Mouse (Mus musculus): Measurements from ENCODE around the gene Tapt1.

Gene Tapt1

DNA sequence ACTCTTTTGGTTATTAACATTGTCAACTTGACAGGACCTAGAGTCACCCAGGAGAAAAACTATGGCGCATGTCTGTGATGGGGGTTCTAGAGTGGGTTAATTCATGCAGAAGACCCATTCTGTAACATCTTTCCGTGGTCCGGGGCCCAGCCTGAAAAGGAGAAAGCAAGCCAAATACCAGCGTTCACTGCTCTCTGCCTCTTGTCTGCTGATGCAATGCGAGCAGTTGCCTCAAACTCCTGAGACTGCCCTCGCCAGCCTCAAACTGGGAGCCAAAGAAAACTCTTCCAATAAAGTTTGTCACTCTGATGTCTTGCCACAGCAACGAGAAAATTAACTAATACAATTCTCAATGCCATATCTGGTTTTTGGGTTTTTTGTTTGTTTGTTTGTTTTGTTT is 8.2 kb upstream of the Tapt1 start:
- DNase-seq (ENCODE audit: low read depth, low spot score): no peak

DNA sequence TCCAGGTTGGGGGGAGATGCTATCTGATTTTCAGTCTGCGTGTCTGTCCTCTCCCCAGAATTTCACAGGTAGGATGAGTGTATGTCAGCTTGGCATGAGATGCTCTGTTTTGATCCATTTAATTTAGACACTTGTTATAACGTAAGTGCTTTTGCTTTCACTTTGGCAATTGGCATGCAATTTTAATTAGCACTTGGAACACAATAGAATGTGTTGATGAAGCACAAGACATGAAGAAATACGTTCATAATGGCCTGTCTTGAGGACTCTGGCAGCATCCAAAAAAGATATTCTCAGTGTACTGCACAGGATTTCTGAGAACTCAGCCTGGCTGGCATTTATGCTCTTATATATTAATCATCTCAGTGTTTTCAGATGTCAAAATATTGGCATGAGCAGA is 7.5 kb upstream of the Tapt1 start:
- no peak for DNase-seq (ENCODE audit: low read depth, low spot score)

DNA sequence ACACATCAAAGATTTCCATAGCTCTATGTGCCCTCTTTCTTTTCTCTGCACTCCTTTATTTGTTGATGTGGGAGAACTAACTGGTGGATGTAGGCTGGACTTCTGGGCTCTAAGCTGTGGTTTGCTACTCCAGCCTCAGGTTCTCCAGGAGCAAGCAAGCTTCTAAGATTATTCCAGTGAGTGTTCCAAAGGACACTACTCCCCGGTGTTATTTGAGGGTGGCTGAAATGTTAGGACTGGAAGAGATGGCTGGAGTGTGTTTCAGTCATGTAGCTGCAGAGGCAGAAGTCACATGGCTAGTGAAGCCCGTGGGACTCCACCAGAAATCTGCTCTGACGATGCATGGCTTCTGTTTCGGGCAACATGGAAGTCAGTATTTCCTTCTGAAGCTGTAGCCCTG is 2.3 kb upstream of the Tapt1 start:
- DNase-seq (ENCODE audit: low read depth, low spot score): no peak

DNA sequence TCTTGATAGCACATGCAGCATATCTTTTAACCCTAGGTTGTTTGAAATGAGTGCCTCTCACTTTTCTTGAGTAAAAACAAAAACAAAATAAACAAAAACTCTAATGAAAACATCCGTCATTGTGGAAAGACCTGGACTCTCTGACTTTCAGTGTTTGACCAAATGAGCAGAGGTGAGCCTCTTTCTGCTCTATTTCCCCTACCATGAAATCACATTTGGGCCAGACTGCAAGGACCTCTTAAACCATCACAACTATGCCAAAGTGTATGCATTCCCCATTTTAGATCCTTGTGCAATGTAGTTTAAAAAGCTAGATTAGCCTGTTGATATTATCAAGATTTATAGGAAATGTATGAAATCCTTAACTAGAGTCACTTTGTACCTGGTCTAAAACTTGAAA is 1.9 kb upstream of the Tapt1 start:
- no peak for DNase-seq (ENCODE audit: low read depth, low spot score)

DNA sequence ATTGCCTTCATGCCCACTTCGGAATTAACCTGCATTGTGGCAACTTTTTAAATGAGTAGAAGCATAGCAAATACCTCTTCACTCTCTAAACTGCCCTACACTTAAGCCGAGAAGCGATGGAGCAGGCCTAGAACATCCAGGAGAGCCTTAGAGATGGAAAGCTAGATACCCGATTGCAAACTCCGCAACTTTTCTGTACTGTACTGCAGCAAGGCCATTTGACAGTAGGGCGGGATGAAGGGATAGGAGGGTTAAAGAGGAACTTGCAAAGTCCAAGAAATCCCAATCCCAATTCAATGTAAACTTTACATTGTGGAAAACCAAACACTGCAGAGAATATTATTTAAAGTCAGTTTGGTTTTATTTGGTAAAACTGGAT is 1.0 kb upstream of the Tapt1 start:
- DNase-seq (ENCODE audit: low read depth, low spot score): no peak

DNA sequence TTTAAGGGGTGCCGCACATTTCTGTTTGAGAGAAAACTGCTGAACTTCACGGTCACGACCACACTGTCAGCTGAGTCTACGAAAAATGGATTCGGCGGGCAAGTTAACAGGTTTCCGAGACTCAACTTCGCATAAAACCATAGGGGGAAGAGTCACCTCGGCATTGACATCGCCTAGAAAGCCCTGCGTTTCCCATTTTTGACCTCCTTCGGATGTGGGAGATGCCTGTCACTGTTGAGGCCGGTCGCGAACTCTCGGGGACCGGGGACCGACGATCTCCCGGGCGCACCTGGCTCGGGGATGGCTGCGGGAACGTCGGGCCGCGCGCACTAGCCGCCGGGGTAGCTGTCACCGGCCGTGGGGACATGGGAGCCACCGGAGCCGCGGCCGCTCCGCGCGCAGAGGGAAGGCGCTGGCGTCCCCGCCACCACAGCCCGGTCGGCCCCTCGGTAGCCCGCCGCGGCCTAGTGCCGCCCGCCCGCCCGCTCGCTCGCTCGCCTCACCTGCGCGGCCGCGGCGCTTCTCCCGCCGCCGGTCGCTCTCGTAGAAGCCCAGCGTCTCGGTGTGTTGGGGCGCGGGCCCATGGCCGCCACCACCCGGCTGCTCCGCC is 410 bp downstream of the Tapt1 start:
- DNase-seq (ENCODE audit: low read depth, low spot score): peak; percentile 37

DNA sequence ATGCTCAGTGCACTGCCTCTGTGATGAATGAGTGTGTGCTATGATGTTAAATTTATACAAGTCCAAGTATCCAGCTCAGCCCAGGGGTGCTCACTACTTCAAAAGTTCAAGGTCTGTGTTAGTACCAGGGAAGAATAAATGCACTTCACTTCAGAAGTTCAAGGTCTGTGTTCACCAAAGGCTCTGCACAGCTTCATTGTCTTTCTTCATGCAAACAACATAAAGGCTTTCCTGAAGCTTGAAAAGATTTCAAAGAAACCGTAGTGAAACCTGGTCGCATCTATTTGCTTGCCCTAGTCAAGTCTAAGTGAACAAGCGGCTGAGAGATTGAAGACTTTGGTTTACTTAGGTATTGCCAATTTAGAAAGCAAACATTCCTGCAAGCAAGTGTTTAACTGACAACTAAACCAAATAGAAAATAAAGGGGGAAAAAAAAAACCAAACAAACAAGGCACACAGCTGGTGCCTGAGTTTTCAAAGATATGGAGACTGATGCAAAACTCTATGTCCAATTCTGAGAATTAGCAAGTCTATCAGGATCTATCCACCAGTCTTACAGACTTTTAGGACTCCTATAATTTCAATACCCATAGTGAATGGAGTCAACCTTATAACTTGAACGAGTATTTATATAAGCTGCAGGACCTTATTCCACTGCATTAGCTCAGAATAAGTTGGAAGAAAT is 1.4 kb downstream of the Tapt1 start:
- DNase-seq (ENCODE audit: low read depth, low spot score): peak; percentile 30

DNA sequence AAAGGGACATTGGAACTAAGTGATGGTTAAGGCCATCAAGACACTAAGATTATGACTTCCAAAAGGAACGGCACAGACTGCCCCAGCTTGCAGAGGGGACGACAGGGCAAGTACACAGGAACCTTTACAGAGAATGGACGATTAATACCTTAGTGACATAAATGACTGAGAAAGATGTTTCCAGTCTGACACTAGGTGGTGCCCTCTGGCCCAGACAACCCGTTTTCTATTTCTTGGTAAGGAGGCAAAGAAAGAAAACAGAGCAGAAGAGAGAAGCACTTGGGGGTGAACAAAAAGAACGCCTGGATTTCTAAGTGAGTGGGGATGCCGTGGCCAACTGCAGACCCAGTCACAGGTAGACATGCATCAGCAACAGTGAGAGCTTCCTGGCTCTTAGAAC is 2.2 kb downstream of the Tapt1 start:
- DNase-seq (ENCODE audit: low read depth, low spot score): peak; percentile 46

DNA sequence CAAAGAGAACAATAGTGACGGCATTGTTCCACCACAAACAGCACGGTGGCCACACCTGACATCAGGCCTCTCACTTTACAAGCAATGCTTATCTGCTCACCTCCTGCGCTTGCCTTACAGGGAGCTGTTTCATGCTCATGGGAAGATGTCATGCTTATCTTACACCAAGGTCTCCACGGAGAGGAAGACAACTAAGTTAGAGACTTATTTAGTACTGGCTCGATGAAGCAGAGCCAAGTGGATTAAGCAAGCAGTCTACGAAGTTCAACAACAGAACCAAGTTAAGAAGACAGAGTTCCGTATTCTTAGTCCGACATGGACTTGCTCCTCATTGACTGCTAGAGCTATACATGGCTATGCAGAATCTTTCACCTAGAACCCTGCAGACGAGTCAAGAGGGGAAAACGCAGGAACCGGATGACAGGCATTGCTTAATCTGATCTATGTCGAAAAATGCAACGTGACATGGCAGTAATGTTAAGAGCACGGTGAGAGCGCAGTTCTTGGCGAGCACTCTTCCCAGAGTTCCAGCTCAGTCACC is 3.0 kb downstream of the Tapt1 start:
- peak; percentile 34 for DNase-seq (ENCODE audit: low read depth, low spot score)

DNA sequence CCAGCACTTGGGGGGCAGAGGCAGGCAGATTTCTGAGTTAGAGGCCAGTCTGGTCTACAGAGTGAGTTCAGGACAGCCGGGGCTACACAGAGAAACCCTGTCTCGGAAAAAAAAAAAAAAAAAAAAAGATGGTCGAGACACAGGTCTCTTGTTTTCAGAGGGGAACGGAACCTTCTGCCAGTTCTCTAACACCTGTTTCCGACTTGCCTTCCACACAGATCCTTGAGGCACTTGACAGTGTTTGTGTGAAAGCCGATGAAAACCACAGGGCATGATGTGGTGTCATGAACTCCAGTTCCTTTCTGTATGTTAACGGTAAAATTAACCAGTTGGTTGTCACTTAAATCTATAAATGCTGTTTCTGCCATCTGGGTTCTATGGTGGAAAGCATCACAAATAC is 6.0 kb downstream of the Tapt1 start:
- DNase-seq (ENCODE audit: low read depth, low spot score): no peak

DNA sequence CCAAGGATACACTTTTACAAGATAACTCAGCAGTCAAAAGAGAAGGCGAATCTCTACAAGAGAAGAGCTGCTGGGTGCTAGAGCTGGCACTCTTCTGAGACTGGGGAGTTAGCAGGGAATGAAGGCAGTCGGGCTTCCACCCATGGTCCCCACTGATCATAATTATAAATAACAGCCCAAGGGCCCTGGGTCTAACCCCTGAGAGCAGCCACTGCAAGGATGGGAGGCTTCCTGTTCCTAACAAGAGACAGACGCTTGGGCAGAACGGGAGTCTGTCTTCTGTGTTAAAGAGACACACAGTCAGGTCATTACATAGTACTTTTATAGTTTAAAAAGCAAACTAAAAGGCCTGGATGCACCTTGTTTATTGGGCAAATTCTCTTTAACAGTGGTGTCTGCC is 6.6 kb downstream of the Tapt1 start:
- DNase-seq (ENCODE audit: low read depth, low spot score): no peak

DNA sequence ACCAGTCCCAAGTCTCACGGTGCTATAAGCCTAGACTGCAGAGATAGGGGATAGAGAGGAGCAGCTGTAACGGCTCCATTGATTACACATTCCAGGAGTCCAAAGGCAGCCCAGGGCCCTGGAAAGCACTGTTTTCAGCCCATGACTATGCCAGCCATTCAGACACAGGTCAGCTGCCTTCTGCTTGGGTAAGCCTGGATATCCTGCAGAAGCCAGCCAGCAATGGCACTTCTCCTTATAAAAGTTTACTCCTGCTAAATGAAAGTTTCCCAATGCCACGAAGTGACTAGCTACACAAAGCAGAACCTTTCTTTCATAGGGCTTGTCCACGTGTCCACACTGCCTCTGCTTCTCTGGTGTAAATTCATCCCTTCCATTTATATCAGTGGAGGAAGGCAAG is 7.9 kb downstream of the Tapt1 start:
- no peak for DNase-seq (ENCODE audit: low read depth, low spot score)

DNA sequence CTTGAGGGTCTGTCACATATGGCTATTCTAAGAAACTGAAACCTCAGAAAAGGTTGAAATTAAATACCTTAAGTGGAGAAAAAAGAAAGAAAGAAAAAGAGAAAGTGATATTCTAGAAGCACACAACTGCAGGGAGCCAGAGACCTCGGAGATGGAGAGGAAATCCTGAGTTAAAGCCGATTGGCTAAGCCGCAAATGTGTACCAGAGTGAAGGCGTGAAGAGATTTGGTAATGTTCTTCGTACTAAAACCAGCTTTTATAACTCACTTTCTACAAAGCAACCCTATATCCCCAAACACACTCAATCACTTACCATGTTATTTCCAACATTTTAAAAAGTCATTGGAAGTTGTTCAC is 8.8 kb downstream of the Tapt1 start:
- DNase-seq (ENCODE audit: low read depth, low spot score): no peak

DNA sequence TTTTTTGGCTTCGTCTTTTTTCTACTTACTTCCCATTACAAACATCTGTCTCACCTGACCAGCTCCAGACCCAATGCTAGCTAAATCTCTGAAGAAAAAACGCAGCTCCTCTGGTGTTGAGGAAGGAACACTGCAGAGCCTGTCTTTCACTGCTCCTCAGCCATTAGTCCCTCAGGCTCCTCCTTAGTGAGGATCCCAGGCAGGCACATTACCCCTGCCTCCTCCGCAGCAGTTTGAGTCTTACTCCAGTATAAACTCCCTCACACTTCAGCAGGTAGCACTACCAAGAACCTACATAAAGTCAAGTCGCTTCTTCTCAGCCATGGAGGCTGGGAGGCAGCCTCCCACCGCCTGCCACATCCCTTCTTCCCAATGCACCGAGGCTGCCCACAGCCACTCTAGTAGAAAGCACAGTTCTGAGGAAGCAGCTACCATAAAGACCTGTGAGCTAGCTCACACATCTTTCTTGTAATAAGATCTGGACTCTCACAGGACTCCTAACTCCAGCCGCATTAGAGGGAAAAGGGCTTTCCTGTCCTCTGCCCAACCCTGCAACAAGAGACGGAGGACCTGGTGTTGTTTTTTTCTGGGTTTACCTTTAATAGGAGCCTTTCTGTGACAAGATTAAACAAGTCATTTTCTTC is 9.3 kb downstream of the Tapt1 start:
- DNase-seq (ENCODE audit: low read depth, low spot score): no peak

DNA sequence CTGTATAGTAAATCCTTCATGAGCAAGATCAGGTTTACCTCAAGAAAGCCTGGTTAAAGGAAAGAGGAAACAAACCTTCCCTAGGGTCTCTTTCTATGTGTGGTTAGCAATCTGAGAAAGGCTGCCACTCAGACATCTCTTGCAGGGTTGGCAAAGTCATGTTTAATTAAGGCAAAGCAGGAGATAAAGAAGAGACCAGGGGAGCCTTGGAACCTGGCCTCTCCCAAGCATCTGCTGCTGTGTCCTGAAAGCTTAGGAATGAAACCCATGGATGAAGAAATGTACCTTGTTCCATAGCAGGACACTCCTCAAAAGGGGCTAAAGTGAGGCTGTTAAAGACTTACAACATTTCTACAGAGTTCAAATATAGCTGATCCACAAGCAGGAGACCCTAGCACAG is 11.3 kb downstream of the Tapt1 start:
- DNase-seq (ENCODE audit: low read depth, low spot score): no peak

DNA sequence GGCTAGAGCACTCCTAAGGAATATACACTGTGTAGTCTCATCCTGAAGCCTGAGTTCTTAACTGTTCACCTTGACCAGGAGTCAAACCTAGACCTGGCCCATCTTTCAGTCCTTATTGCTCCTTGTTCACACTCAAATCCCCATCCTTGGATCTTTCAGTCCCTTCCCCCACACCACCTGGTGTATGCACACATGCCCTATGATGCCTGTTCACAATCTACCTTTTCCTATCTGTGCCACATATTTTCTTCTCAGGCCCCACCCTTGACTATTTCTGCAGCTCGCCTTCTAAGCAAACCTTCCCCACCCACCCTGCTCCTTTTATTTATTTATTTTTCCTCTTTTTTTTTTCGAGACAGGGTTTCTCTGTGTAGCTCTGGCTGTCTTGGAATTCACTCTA is 12.4 kb downstream of the Tapt1 start:
- DNase-seq (ENCODE audit: low read depth, low spot score): no peak

DNA sequence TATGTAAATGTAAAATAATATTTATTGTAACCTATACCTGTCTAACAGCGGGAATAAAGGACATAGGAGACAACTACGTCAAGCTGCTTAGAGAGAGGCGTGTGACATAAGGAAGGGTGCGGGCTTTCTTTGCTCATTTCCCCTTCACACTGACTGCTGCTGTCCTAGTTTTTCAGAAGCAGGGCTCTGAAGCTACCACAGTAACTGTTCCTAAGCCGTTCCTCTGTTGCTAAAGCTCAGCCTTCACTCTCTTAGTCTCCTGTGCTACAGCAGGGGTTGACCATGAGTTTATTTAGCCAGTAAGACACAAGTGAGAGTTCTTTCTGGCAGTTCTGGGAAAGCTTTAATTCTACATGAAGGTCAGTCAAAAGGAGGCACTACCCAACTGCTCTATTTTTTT is 13.0 kb downstream of the Tapt1 start:
- no peak for DNase-seq (ENCODE audit: low read depth, low spot score)

DNA sequence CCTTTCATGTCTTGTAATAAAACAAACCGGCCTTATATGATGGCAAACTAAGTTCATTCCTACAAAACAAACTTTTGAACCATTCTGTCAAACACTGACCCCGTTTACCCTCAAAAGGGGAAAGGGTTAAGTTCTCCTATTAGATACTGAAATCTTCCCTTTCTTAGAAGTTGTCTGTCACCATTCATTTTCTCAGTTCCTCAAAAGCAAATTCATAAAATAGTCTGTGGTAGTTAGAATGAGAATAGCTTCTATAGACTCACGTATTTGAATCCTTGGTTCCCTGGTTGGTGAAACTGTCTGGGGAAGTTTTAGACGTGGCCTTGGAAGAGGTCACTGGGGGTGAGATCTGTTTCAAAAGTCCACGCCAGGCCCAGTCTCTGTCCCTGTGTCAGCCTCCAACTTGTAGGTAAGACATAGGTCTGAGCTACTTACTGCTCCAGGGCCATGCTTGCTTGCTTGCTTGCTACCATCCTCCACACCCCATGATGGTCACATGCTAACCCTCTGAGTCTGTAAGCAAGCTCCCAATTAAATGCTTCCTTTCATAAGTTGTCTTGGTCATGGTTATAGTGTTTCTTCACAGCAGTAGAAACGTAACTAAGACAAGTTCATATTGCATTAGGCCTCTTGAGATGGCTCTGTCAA is 14.5 kb downstream of the Tapt1 start:
- DNase-seq (ENCODE audit: low read depth, low spot score): no peak

DNA sequence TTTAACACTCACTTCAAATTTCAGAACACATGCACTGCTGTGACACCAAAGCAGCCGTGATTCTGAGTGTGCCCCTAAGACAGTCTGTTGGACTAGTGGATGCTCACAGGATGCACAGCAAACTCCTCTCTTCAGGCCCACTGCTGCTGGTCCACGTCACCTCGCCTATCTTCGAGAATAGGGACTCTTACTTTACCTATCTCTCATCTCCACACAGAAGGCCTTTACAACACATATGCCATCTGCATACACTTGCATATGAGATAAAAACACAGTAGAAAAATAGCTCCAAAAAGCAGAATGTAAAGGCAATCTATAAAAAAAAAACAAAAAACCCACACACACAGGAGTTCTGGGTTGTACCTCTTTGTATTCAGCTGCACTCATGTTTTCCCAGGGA is 19.1 kb downstream of the Tapt1 start:
- DNase-seq (ENCODE audit: low read depth, low spot score): no peak

DNA sequence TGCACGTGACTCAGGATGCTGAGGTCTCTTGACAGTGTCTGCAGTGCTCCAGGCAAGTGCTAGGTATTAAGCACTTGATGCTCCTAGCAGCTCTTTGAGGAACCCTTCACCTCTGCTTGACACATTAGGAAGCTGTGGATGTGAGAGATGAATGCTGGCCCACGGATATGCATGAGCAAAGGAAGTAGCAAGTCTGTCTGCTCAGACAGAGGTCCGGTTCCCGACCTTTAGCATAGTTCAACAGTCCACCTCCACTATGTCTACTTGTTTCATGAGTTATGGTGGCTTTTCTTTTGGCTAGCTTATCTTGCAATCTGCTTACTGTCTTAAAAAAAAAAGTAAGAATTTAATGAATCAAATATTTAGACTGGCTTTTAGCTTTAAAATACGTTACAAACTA is 19.8 kb downstream of the Tapt1 start:
- no peak for DNase-seq (ENCODE audit: low read depth, low spot score)

DNA sequence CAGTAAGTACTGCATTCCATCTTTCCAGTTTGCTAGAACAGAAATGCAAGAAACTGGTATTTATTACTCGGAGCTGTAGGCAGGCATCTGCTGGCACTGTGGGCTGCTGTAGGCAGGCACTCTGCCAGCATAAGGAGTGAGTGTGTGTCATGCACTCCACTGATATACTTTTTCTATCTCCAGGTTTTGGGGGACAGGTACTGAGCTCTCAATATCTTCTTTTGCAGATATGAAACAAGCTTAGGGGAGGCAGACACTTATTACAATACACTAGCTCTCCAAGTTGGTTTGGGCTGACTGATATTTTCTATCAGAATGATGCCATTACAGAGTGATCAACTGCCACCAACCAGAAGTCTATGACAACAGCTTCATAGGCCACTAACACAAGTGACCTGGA is 23.0 kb downstream of the Tapt1 start:
- DNase-seq (ENCODE audit: low read depth, low spot score): no peak

DNA sequence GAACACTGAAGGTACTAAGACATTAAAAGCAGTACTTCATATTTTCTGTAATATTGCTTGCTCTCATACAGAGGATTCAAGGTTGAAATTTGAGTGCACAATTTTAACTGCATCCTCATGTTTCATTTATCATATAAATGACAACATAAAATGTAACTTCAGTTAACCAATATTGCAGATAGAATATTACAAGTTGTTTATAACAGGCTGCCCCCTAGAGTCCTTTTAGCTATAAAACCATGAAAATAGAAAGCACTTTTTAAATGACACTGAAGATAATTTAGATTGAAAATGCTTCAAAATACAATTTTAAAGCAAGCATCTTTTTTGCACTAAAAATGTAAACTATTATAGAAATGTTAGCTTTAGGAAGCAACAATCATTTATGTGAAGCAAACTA is 24.8 kb downstream of the Tapt1 start:
- no peak for DNase-seq (ENCODE audit: low read depth, low spot score)

DNA sequence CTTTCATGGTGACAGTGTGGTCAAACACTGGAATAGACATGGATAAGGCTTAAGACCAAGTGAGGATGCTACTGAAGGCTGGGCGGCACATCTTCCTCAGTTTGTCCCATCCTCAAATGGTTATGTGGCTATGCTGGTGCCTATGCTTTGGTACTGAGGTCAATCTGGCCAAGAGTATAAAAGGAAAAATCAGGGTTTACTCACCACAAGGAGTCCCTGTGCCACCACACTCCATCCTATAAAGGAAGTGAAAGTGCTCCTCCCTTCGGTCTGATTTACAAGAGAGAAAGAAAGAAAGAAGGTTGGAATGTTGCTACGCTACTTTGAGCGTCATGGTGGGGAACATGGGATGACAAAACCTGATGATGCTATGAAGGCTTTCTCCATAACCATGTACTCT is 27.3 kb downstream of the Tapt1 start:
- DNase-seq (ENCODE audit: low read depth, low spot score): no peak

Measured in c-Kit-negative CD71-positive TER-119-positive erythroid progenitor cells, embryonic 14.5 days (primary cell).